Mouse (Mus musculus) liver, embryonic 13.5 days (tissue): ENCODE results near the gene Rnf121. TPM values are rescaled to one million over a fixed set of nuclear protein-coding genes. Genes with fewer than 3 reads are reported as not detected.
"Not testable (repeated sequence)": the region's sequence is repeated elsewhere in the genome, so short reads cannot be mapped to it uniquely, and the experiment has no call there.

ENCODE experiments used
- ATAC-seq: fragments of 200-750 bp; cut with Nextera tagmentation; 2 replicates; pipeline ENCODE4 v1.8.0; 2017; ENCODE audit warnings: low read depth, mild to moderate bottlenecking, moderate number of reproducible peaks, moderate library complexity
- DNase-seq: peaks from one replicate; pipeline ENCODE4 v3.0.0; 2022
- H3K27ac ChIP-seq: fragments of 300-500 bp; sonication (generic); 2 replicates; pipeline ENCODE4 v1.5.1; 2015; ENCODE audit warnings: moderate library complexity, mild to moderate bottlenecking, inconsistent platforms
- H3K27me3 ChIP-seq: fragments of 300-500 bp; sonication (generic); 2 replicates; pipeline ENCODE4 v1.6.1; 2015; ENCODE audit warnings: mild to moderate bottlenecking, inconsistent platforms
- H3K36me3 ChIP-seq: fragments of 300-500 bp; sonication (generic); 2 replicates; pipeline ENCODE4 v1.6.1; 2015; ENCODE audit warnings: mild to moderate bottlenecking, inconsistent platforms
- H3K4me1 ChIP-seq: fragments of 300-500 bp; sonication (generic); replicated peaks from 2 replicates; pipeline ENCODE4 v1.6.1; 2015; ENCODE audit warnings: inconsistent platforms
- H3K4me2 ChIP-seq: fragments of 300-500 bp; sonication (generic); 2 replicates; pipeline ENCODE4 v1.6.1; 2015; ENCODE audit warnings: inconsistent platforms, mild to moderate bottlenecking, moderate library complexity
- H3K4me3 ChIP-seq: fragments of 300-500 bp; sonication (generic); replicated peaks from 2 replicates; pipeline ENCODE4 v1.5.1; 2015; ENCODE audit warnings: mild to moderate bottlenecking, inconsistent platforms
- H3K9ac ChIP-seq: fragments of 300-500 bp; sonication (generic); 2 replicates; pipeline ENCODE4 v1.6.1; 2015; ENCODE audit warnings: mild to moderate bottlenecking, inconsistent platforms
- H3K9me3 ChIP-seq: fragments of 300-500 bp; sonication (generic); replicated peaks from 2 replicates; pipeline ENCODE4 v1.6.1; 2016; ENCODE audit warnings: inconsistent platforms
- WGBS: fragments of 180-500 bp; shearing (Covaris S2); methylation state at CpG from one replicate; pipeline ENCODE4 v1.1.7; 2015; ENCODE audit not compliant: insufficient replicate concordance; 5-methylcytosine and 5-hydroxymethylcytosine counted together
- polyA plus RNA-seq: library from polyadenylated mRNA; unstranded; fragments of >200 nt; fragmentation: Nextera tagmentation; extraction: Ambion mirVana; gene quantifications from 2 replicates; pipeline ENCODE4 v1.2.1, GENCODE M21; 2015

The Rnf121 gene
- polyA plus RNA-seq, 1 experiment from 2014 or later: 11.6 TPM

GRCm38 (mm10) chr7:102063891-102064290 lies 1.4 kb downstream of the Rnf121 start:
- Histone ChIP-seq H3K27me3 (no peaks in the 10 kb centered on the region), H3K4me1 (peaks cover 55% of the 10 kb centered on the region), H3K9ac (peak overlapping the region; percentile 79), H3K27ac (no peak overlapping the region), H3K9me3 (no peaks in the 10 kb centered on the region), H3K4me2 (peak overlapping the region; percentile 77), H3K4me3 (peak overlapping the region; percentile 78), H3K36me3 (peaks cover 18% of the 10 kb centered on the region)
- DNase-seq (no peak), ATAC-seq (no peak)
- WGBS: 35% methylated on average over 9 of the region's 9 CpGs

GRCm38 (mm10) chr7:102062203-102062602 lies 3.1 kb downstream of the Rnf121 start:
- H3K27ac ChIP-seq: no peak overlapping the region
- WGBS: 71% methylated on average over 1 of the region's 1 CpGs
- no peaks in the 10 kb centered on the region for H3K27me3 ChIP-seq
- ATAC-seq: no peak
- peaks cover 52% of the 10 kb centered on the region for H3K4me1 ChIP-seq
- H3K4me3 ChIP-seq: no peak overlapping the region
- no peak for DNase-seq
- no peaks in the 10 kb centered on the region for H3K9me3 ChIP-seq
- H3K36me3 ChIP-seq: peaks cover 20% of the 10 kb centered on the region
- 0 out of 2 replicates have a peak overlapping the region, but pooled peaks have one; percentile 9 for H3K4me2 ChIP-seq
- no peak overlapping the region for H3K9ac ChIP-seq

GRCm38 (mm10) chr7:102061353-102061752 lies 3.9 kb downstream of the Rnf121 start:
- Histone ChIP-seq H3K27me3 (no peaks in the 10 kb centered on the region), H3K4me1 (peaks cover 44% of the 10 kb centered on the region), H3K36me3 (peaks cover 26% of the 10 kb centered on the region), H3K4me2 (0 out of 2 replicates have a peak overlapping the region, but pooled peaks have one; percentile 9), H3K9ac (no peak overlapping the region), H3K9me3 (no peaks in the 10 kb centered on the region), H3K27ac (no peak overlapping the region), H3K4me3 (no peak overlapping the region)
- ATAC-seq (no peak), DNase-seq (no peak)
- 38% methylated on average over 3 of the region's 3 CpGs for WGBS

GRCm38 (mm10) chr7:102048524-102048923 lies 16.7 kb downstream of the Rnf121 start:
- not testable (repeated sequence) for H3K4me1 ChIP-seq, ATAC-seq, H3K27ac ChIP-seq, H3K4me3 ChIP-seq, H3K9ac ChIP-seq, H3K4me2 ChIP-seq, H3K9me3 ChIP-seq, DNase-seq, H3K27me3 ChIP-seq
- peaks cover 11% of the 10 kb centered on the region for H3K36me3 ChIP-seq

GRCm38 (mm10) chr7:102042314-102042713 lies 23.0 kb downstream of the Rnf121 start:
- no peak overlapping the region for H3K4me2 ChIP-seq
- H3K27me3 ChIP-seq: no peaks in the 10 kb centered on the region
- no peak overlapping the region for H3K9ac ChIP-seq
- H3K36me3 ChIP-seq: peaks cover 43% of the 10 kb centered on the region
- no peak for ATAC-seq
- H3K4me3 ChIP-seq: no peak overlapping the region
- WGBS: 72% methylated on average over 2 of the region's 2 CpGs
- H3K4me1 ChIP-seq: no peaks in the 10 kb centered on the region; the same call in 1 of the 2 replicates
- no peak overlapping the region for H3K27ac ChIP-seq
- H3K9me3 ChIP-seq: no peaks in the 10 kb centered on the region
- DNase-seq: no peak

GRCm38 (mm10) chr7:102037318-102037717 lies 28.0 kb downstream of the Rnf121 start:
- no peak for DNase-seq
- H3K36me3 ChIP-seq: peaks cover 76% of the 10 kb centered on the region
- 79% methylated on average over 3 of the region's 3 CpGs for WGBS

GRCm38 (mm10) chr7:102035534-102035933 lies 29.7 kb downstream of the Rnf121 start:
- no peak for ATAC-seq
- Histone ChIP-seq H3K4me2 (no peak overlapping the region), H3K27ac (no peak overlapping the region), H3K9me3 (no peaks in the 10 kb centered on the region), H3K27me3 (no peaks in the 10 kb centered on the region), H3K36me3 (peaks cover 76% of the 10 kb centered on the region), H3K4me1 (no peaks in the 10 kb centered on the region), H3K9ac (no peak overlapping the region), H3K4me3 (no peak overlapping the region)
- 84% methylated on average over 2 of the region's 2 CpGs for WGBS
- DNase-seq: no peak

More at GRCm38 (mm10) chr7:102037318-102037717, 28.0 kb downstream of the Rnf121 start:
- Histone ChIP-seq H3K27me3 (no peaks in the 10 kb centered on the region), H3K27ac (no peak overlapping the region), H3K9me3 (no peaks in the 10 kb centered on the region), H3K4me3 (no peak overlapping the region), H3K4me2 (no peak overlapping the region), H3K9ac (no peak overlapping the region), H3K4me1 (no peaks in the 10 kb centered on the region)
- no peak for ATAC-seq

GRCm38 (mm10) chr7:102034904-102035303 lies 30.4 kb downstream of the Rnf121 start:
- Histone ChIP-seq H3K4me2 (no peak overlapping the region), H3K9me3 (no peaks in the 10 kb centered on the region), H3K4me3 (no peak overlapping the region), H3K36me3 (peaks cover 71% of the 10 kb centered on the region), H3K27me3 (no peaks in the 10 kb centered on the region), H3K9ac (no peak overlapping the region), H3K4me1 (no peaks in the 10 kb centered on the region), H3K27ac (no peak overlapping the region)
- DNase-seq (no peak), ATAC-seq (no peak)
- 86% methylated on average over 1 of the region's 1 CpGs for WGBS

- no peak overlapping the region for H3K9ac ChIP-seq
- no peak for ATAC-seq
- no peaks in the 10 kb centered on the region for H3K27me3 ChIP-seq
- no peak overlapping the region for H3K4me2 ChIP-seq
- no peaks in the 10 kb centered on the region for H3K9me3 ChIP-seq
- H3K27ac ChIP-seq: peak overlapping the region; percentile 45; the same call in 1 of the 2 replicates
- H3K36me3 ChIP-seq: peaks cover 56% of the 10 kb centered on the region
- DNase-seq: no peak
- peaks cover 8% of the 10 kb centered on the region; the same call in 1 of the 2 replicates for H3K4me1 ChIP-seq
- WGBS: 85% methylated on average over 2 of the region's 2 CpGs
- H3K4me3 ChIP-seq: no peak overlapping the region
These were observed 39.8 kb downstream of the Rnf121 start for GRCm38 (mm10) chr7:102025187-102026119.

GRCm38 (mm10) chr7:102023821-102024220 lies 41.4 kb downstream of the Rnf121 start:
- WGBS: 87% methylated on average over 9 of the region's 9 CpGs
- Histone ChIP-seq H3K9me3 (no peaks in the 10 kb centered on the region), H3K27ac (no peak overlapping the region), H3K4me1 (peaks cover 10% of the 10 kb centered on the region; the same call in 1 of the 2 replicates), H3K4me3 (no peak overlapping the region), H3K27me3 (no peaks in the 10 kb centered on the region), H3K36me3 (peaks cover 65% of the 10 kb centered on the region), H3K4me2 (no peak overlapping the region), H3K9ac (no peak overlapping the region)
- ATAC-seq: no peak
- DNase-seq: no peak

GRCm38 (mm10) chr7:102020934-102021333 lies 44.3 kb downstream of the Rnf121 start:
- not testable (repeated sequence) for H3K9ac ChIP-seq, H3K27me3 ChIP-seq, H3K4me3 ChIP-seq, ATAC-seq, H3K9me3 ChIP-seq, H3K4me2 ChIP-seq, H3K27ac ChIP-seq, DNase-seq
- Histone ChIP-seq H3K36me3 (peaks cover 81% of the 10 kb centered on the region), H3K4me1 (peaks cover 16% of the 10 kb centered on the region)
- 86% methylated on average over 2 of the region's 2 CpGs for WGBS
